Mouse (Mus musculus): ENCODE measurements around the gene Hspbp1.

GRCm38 (mm10) chr7:4619979-4620378, 64.9 kb downstream of the Hspbp1 start:
- no peak for TF ChIP-seq EP300 (IDR thresholded peaks at IDR 0.05)
- no peak for TF ChIP-seq CTCF (IDR thresholded peaks at IDR 0.05)
